Mouse (Mus musculus) fat pad, adult 2 months (tissue): ENCODE data around the gene Usp54.
"Not testable (repeated sequence)": the region's sequence is repeated elsewhere in the genome, so short reads cannot be mapped to it uniquely, and the experiment has no call there.

Experiments
- DNase-seq: peaks from one replicate; pipeline ENCODE4 v3.0.0-alpha.2; 2011; ENCODE audit warnings: low read depth, low spot score; ENCODE audit errors: extremely low read depth

Usp54 gene

GRCm38 (mm10) chr14:20655731-20656130 is 14.9 kb upstream of the Usp54 start:
- no peak for DNase-seq

- DNase-seq: no peak
Observed at GRCm38 (mm10) chr14:20654690-20655421, 14.0 kb upstream of the Usp54 start.

GRCm38 (mm10) chr14:20651722-20652256 is 10.9 kb upstream of the Usp54 start:
- DNase-seq: no peak

GRCm38 (mm10) chr14:20651000-20651399 is 10.1 kb upstream of the Usp54 start:
- no peak for DNase-seq

GRCm38 (mm10) chr14:20646381-20646780 is 5.5 kb upstream of the Usp54 start:
- no peak for DNase-seq

GRCm38 (mm10) chr14:20645547-20645946 is 4.7 kb upstream of the Usp54 start:
- DNase-seq: no peak

- no peak for DNase-seq
Observed at GRCm38 (mm10) chr14:20641438-20641875, 594 bp upstream of the Usp54 start.

- DNase-seq: no peak
Observed at GRCm38 (mm10) chr14:20639918-20640619, 794 bp downstream of the Usp54 start.

GRCm38 (mm10) chr14:20638702-20639101 is 2.2 kb downstream of the Usp54 start:
- DNase-seq: no peak

- DNase-seq: no peak
Observed at GRCm38 (mm10) chr14:20637818-20638574, 2.9 kb downstream of the Usp54 start.

GRCm38 (mm10) chr14:20636968-20637367 is 3.9 kb downstream of the Usp54 start:
- not testable (repeated sequence) for DNase-seq

GRCm38 (mm10) chr14:20635546-20635945 is 5.3 kb downstream of the Usp54 start:
- DNase-seq: no peak

- DNase-seq: no peak
Observed at GRCm38 (mm10) chr14:20631253-20631652, 9.6 kb downstream of the Usp54 start.

GRCm38 (mm10) chr14:20626971-20627370 is 13.9 kb downstream of the Usp54 start:
- no peak for DNase-seq

- no peak for DNase-seq
Observed at GRCm38 (mm10) chr14:20626447-20626846, 14.4 kb downstream of the Usp54 start.

GRCm38 (mm10) chr14:20622907-20623306 is 18.0 kb downstream of the Usp54 start:
- no peak for DNase-seq

GRCm38 (mm10) chr14:20622412-20622811 is 18.5 kb downstream of the Usp54 start:
- no peak for DNase-seq

GRCm38 (mm10) chr14:20621903-20622302 is 19.0 kb downstream of the Usp54 start:
- DNase-seq: no peak

- no peak for DNase-seq
Observed at GRCm38 (mm10) chr14:20619131-20619530, 21.7 kb downstream of the Usp54 start.

- no peak for DNase-seq
Observed at GRCm38 (mm10) chr14:20618211-20618610, 22.7 kb downstream of the Usp54 start.

GRCm38 (mm10) chr14:20616421-20616820 is 24.4 kb downstream of the Usp54 start:
- DNase-seq: no peak
